Mouse (Mus musculus) lung, adult 2 months (tissue): ENCODE results near the gene Ranbp9.

ENCODE experiments used
- CTCF ChIP-seq: fragments of 200-500 bp; IDR thresholded peaks from 2 replicates; pipeline ENCODE4 v1.5.1; 2011; ENCODE audit warnings: mild to moderate bottlenecking, low read length, control low read depth; ENCODE audit not compliant: insufficient read depth
- POLR2A ChIP-seq: fragments of 200-500 bp; IDR thresholded peaks from 2 replicates; pipeline ENCODE4 v1.6.1; 2011; ENCODE audit warnings: low read depth, mild to moderate bottlenecking, control low read depth, low read length, borderline replicate concordance; ENCODE audit errors: extremely low read depth

- TF ChIP-seq POLR2A (no peak), CTCF (no peak)
Measured at GRCm38 (mm10) chr13:43523906-43524480, 42.9 kb upstream of the Ranbp9 start.
